22 mouse cellular contexts compared by ENCODE assay signal in the genomic region with DNA sequence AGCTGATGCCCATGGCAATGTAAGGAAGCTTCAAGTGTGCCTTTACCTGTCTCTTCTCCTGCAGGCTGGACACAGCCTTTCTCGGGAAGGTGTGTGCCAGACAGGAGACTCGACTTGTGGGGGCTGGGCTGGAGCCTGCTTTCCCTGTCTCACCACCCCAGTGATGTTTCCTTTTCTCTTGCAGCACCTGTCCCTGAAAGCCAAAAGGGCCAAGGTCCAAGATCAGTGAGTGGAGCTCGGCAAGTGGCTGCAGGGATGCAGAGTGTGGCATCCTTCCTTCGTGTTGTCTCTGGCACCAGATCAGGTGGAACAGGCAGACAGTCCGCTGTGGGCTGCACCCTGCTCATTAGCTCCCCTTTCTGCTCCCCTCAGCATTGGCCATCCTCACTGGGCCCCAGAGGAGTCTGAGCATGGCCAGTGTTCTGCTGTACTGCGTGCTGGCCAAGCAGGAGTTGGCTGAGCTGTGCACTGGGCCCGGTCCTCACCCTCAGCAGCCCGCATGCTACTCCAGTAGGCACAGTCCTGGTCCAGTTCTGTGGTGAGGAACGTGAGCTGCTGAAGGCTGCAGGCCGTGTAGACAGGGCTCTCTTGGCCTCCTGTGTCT.
DNase-seq lines count a peak whose midpoint lies in the region; ATAC-seq and TF ChIP-seq lines count a peak whose summit lies in the region.
"Had no signal": no experiment of that assay in that cellular context is flagged by ENCODE, and none has a peak within 500 bp of the region (broad histone marks: within the 10 kb centered on the region; RNA-seq: fewer than 3 reads in every experiment).

No protein-coding gene starts in this region.

- H3K27me3 ChIP-seq in liver, adult 2 months (ENCODE audit: control insufficient read depth, insufficient read depth, low read length), result no peaks in the 10 kb centered on the region
- no peaks in the 10 kb centered on the region for H3K27me3 ChIP-seq in liver, embryonic 12.5 days (replicated peaks)
- H3K27me3 ChIP-seq in intestine, embryonic 16.5 days (replicated peaks; ENCODE audit: control insufficient read depth, insufficient read depth, low read length), result no peaks in the 10 kb centered on the region
- no peaks in the 10 kb centered on the region for H3K27me3 ChIP-seq in stomach, postnatal 0 days (ENCODE audit: control insufficient read depth, insufficient read depth, low read length)
- H3K27me3 ChIP-seq: forebrain, embryonic 13.5 days; heart, embryonic 13.5 days; neural tube, embryonic 12.5 days had no signal

- H3K9ac ChIP-seq in liver, adult 2 months (ENCODE audit: low read depth, low read length), result no peak overlapping the region
- no peak overlapping the region for H3K9ac ChIP-seq in liver, embryonic 12.5 days
- peak overlapping the region; percentile 42 for H3K9ac ChIP-seq in intestine, embryonic 16.5 days (ENCODE audit: low read depth, low read length)
- H3K9ac ChIP-seq in stomach, postnatal 0 days (ENCODE audit: low read length), result no peak overlapping the region
- H3K9ac ChIP-seq: forebrain, embryonic 13.5 days; heart, embryonic 13.5 days; hindbrain, embryonic 14.5 days; lung, embryonic 14.5 days; neural tube, embryonic 12.5 days had no signal

- H3K4me2 ChIP-seq in liver, embryonic 12.5 days, result no peak overlapping the region
- H3K4me2 ChIP-seq in intestine, embryonic 16.5 days (ENCODE audit: low read depth, low read length), result 0 out of 2 replicates have a peak overlapping the region, but pooled peaks have one; percentile 2
- 0 out of 2 replicates have a peak overlapping the region, but pooled peaks have one; percentile 17 for H3K4me2 ChIP-seq in stomach, postnatal 0 days (replicated peaks; ENCODE audit: low read depth)
- H3K4me2 ChIP-seq: forebrain, embryonic 13.5 days; heart, embryonic 13.5 days; hindbrain, embryonic 14.5 days; lung, embryonic 14.5 days; neural tube, embryonic 12.5 days had no signal

- no peaks in the 10 kb centered on the region for H3K4me1 ChIP-seq in liver, adult 2 months (ENCODE audit: control insufficient read depth, insufficient read depth, low read length)
- H3K4me1 ChIP-seq in liver, embryonic 12.5 days, result peaks cover 6% of the 10 kb centered on the region; the same call in 1 of the 2 replicates
- peaks cover 31% of the 10 kb centered on the region for H3K4me1 ChIP-seq in intestine, embryonic 16.5 days (ENCODE audit: control insufficient read depth, insufficient read depth, low read length)
- peaks cover 5% of the 10 kb centered on the region; the same call in 1 of the 2 replicates for H3K4me1 ChIP-seq in stomach, postnatal 0 days (replicated peaks; ENCODE audit: control insufficient read depth, insufficient read depth)
- H3K4me1 ChIP-seq: forebrain, embryonic 13.5 days; heart, embryonic 13.5 days; midbrain, embryonic 10.5 days; neural tube, embryonic 12.5 days had no signal

- TF ChIP-seq CTCF in liver, adult 2 months (IDR thresholded peaks at IDR 0.05; ENCODE audit: low read depth, low read length), result no peak
- TF ChIP-seq CTCF in stomach, postnatal 0 days (IDR thresholded peaks at IDR 0.05; ENCODE audit: low read depth), result no peak

- H3K36me3 ChIP-seq in liver, adult 2 months (ENCODE audit: control insufficient read depth, insufficient read depth, low read length), result peaks cover 5% of the 10 kb centered on the region
- peaks cover 64% of the 10 kb centered on the region for H3K36me3 ChIP-seq in liver, embryonic 12.5 days
- H3K36me3 ChIP-seq in intestine, embryonic 16.5 days (ENCODE audit: control insufficient read depth, insufficient read depth, low read length), result 0 out of 2 replicates have a peak, but pooled peaks cover 3% of the 10 kb centered on the region
- no peaks in the 10 kb centered on the region; the same call in 1 of the 2 replicates for H3K36me3 ChIP-seq in stomach, postnatal 0 days (ENCODE audit: control insufficient read depth, insufficient read depth, low read length)

- 64% methylated on average over 10 of the region's 10 CpGs for WGBS in liver, adult 2 months
- WGBS in liver, embryonic 12.5 days (ENCODE audit: insufficient replicate concordance), result 76% methylated on average over 10 of the region's 10 CpGs
- 61% methylated on average over 10 of the region's 10 CpGs for WGBS in intestine, embryonic 16.5 days
- WGBS in stomach, postnatal 0 days, result 74% methylated on average over 10 of the region's 10 CpGs

- no peaks in the 10 kb centered on the region for H3K79me2 ChIP-seq in liver, adult 2 months (ENCODE audit: control insufficient read depth, insufficient read depth, low read length)

- H3K9me3 ChIP-seq in liver, embryonic 12.5 days (replicated peaks), result no peaks in the 10 kb centered on the region
- no peaks in the 10 kb centered on the region for H3K9me3 ChIP-seq in intestine, embryonic 16.5 days (ENCODE audit: control insufficient read depth, low read length)
- H3K9me3 ChIP-seq in stomach, postnatal 0 days (ENCODE audit: control insufficient read depth, low read length), result no peaks in the 10 kb centered on the region
- H3K9me3 ChIP-seq: forebrain, embryonic 13.5 days; heart, embryonic 13.5 days; midbrain, embryonic 10.5 days; neural tube, embryonic 12.5 days had no signal

- no peak overlapping the region for H3K27ac ChIP-seq in liver, adult 2 months (replicated peaks; ENCODE audit: insufficient read depth, low read depth, low read length)
- H3K27ac ChIP-seq in liver, embryonic 12.5 days, result no peak overlapping the region
- peak overlapping the region; percentile 91 for H3K27ac ChIP-seq in intestine, embryonic 16.5 days (ENCODE audit: low read length)
- H3K27ac ChIP-seq in stomach, postnatal 0 days (replicated peaks), result peak overlapping the region; percentile 78
- H3K27ac ChIP-seq: forebrain, embryonic 13.5 days; heart, embryonic 13.5 days; hindbrain, embryonic 14.5 days; left cerebral cortex, adult 2 months; macrophage; midbrain, embryonic 10.5 days; neural tube, embryonic 12.5 days had no signal

- no peak overlapping the region for H3K4me3 ChIP-seq in liver, adult 2 months (ENCODE audit: insufficient read depth, low read depth, low read length)
- no peak overlapping the region for H3K4me3 ChIP-seq in liver, embryonic 12.5 days
- no peak overlapping the region for H3K4me3 ChIP-seq in intestine, embryonic 16.5 days (ENCODE audit: low read length)
- H3K4me3 ChIP-seq in stomach, postnatal 0 days (ENCODE audit: low read depth, low read length), result no peak overlapping the region
- H3K4me3 ChIP-seq: erythroblast, embryonic 14.5 days; forebrain, embryonic 13.5 days; heart, embryonic 13.5 days; left cerebral cortex, adult 2 months; midbrain, embryonic 10.5 days; neural tube, embryonic 12.5 days had no signal

- no peak for TF ChIP-seq POLR2A in liver, adult 2 months (IDR thresholded peaks at IDR 0.05; ENCODE audit: extremely low read depth, insufficient read depth, low read length)

- no peak for TF ChIP-seq EP300 in stomach, postnatal 0 days (optimal IDR thresholded peaks at IDR 0.05)

- DNase-seq in gastrocnemius, postnatal 25 days, result peak; percentile 39
- no peak for DNase-seq in gastrocnemius, postnatal 4 days (ENCODE audit: low spot score in 2 of 2)
- peak; percentile 16 for DNase-seq in liver, adult 2 months (ENCODE audit: extremely low read depth, low read depth, low spot score)
- DNase-seq in stomach, postnatal 0 days (ENCODE audit: low spot score), result no peak
- no peak for DNase-seq in frontal cortex, postnatal 14 days (ENCODE audit: low spot score in 2 of 2)
- DNase-seq: B cell, adult 2 months; cerebellum, adult 2 months; heart, adult 18-20 months; left cerebral cortex, postnatal 4 days; liver; lung, embryonic 14.5 days; right cerebral cortex, postnatal 4 days had no signal

- ATAC-seq in liver, embryonic 12.5 days, result no peak
- ATAC-seq in intestine, embryonic 16.5 days, result peak; percentile 73
- ATAC-seq in stomach, postnatal 0 days (ENCODE audit: low FRiP score, low TSS enrichment), result peak; percentile 56; the same call in 1 of the 2 replicates
- ATAC-seq: forebrain, embryonic 13.5 days had no signal

Comparison
In these comparisons a context has a peak if more than half of its experiments do, and no peak if none do; other contexts are left out.
1. DNase-seq: peak in gastrocnemius, postnatal 25 days (single experiment) and liver, adult 2 months (single experiment); none in gastrocnemius, postnatal 4 days (0 of 2), stomach, postnatal 0 days (single experiment) and frontal cortex, postnatal 14 days (0 of 2).
2. H3K27ac ChIP-seq: peak in intestine, embryonic 16.5 days (single experiment) and stomach, postnatal 0 days (single experiment); none in liver, adult 2 months (single experiment) and liver, embryonic 12.5 days (single experiment).